Mouse (Mus musculus): ENCODE measurements at regions not wholly inside any gene's neighbourhood (a gene's known extent, or its start where the extent isn't known, plus 50 kb on each side); places are given as distances from the start of the nearest gene placed in this dataset.

- TF ChIP-seq CTCF (IDR thresholded peaks at IDR 0.05; ENCODE audit: low read depth, low read length): no peak
- TF ChIP-seq TAL1 (conservative IDR thresholded peaks at IDR 0.05; ENCODE audit: low read depth, low read length): no peak
Observed at GRCm38 (mm10) chr10:12248853-12249252, 620.3 kb downstream of the Utrn start.

Data from G1E (cell line).